Mouse (Mus musculus): ENCODE measurements around the gene Celf6. TPM values are rescaled to one million over a fixed set of nuclear protein-coding genes. Genes with fewer than 3 reads are reported as not detected.
A peak's percentile ranks its signal among the peaks of the same experiment; 100 is the strongest.

Celf6 gene
- polyA plus RNA-seq, 1 experiment: 13.2 TPM

GRCm38 (mm10) chr9:59653371-59653770 is 75.7 kb downstream of the Celf6 start:
- Histone ChIP-seq H3K27ac (ENCODE audit: control insufficient read depth, insufficient read depth, low read depth, low read length) (no peak overlapping the region), H3K4me3 (ENCODE audit: control insufficient read depth, low read depth, low read length) (peak overlapping the region; percentile 30; the same call in 1 of the 2 replicates), H3K27me3 (ENCODE audit: control insufficient read depth, insufficient read depth, low read length) (no peaks in the 10 kb centered on the region), H3K36me3 (ENCODE audit: control insufficient read depth, insufficient read depth, low read length) (no peaks in the 10 kb centered on the region; the same call in none of the 2 replicates), H3K4me1 (ENCODE audit: control insufficient read depth, insufficient read depth, low read length) (peaks cover 14% of the 10 kb centered on the region)
- TF ChIP-seq POLR2A (IDR thresholded peaks at IDR 0.05; ENCODE audit: control insufficient read depth, low read depth, low read length): no peak
- TF ChIP-seq CTCF (IDR thresholded peaks at IDR 0.05; ENCODE audit: control insufficient read depth, insufficient read depth, insufficient replicate concordance, low read depth, low read length): no peak

- Histone ChIP-seq H3K27me3 (ENCODE audit: control insufficient read depth, insufficient read depth, low read length) (no peaks in the 10 kb centered on the region), H3K36me3 (ENCODE audit: control insufficient read depth, insufficient read depth, low read length) (no peaks in the 10 kb centered on the region; the same call in none of the 2 replicates), H3K4me1 (ENCODE audit: control insufficient read depth, insufficient read depth, low read length) (peaks cover 14% of the 10 kb centered on the region), H3K27ac (ENCODE audit: control insufficient read depth, insufficient read depth, low read depth, low read length) (no peak overlapping the region), H3K4me3 (ENCODE audit: control insufficient read depth, low read depth, low read length) (peak overlapping the region; percentile 65; the same call in 1 of the 2 replicates)
- TF ChIP-seq POLR2A (IDR thresholded peaks at IDR 0.05; ENCODE audit: control insufficient read depth, low read depth, low read length) (no peak), CTCF (IDR thresholded peaks at IDR 0.05; ENCODE audit: control insufficient read depth, insufficient read depth, insufficient replicate concordance, low read depth, low read length) (no peak)
These were observed 76.8 kb downstream of the Celf6 start for GRCm38 (mm10) chr9:59654450-59654983.

GRCm38 (mm10) chr9:59655958-59656634 is 78.4 kb downstream of the Celf6 start, which contains the start of gene Pkm:
Gene Pkm, plus strand, starts transcription at chr9:59656368.
- H3K4me1 ChIP-seq (ENCODE audit: control insufficient read depth, insufficient read depth, low read length): peaks cover 21% of the 10 kb centered on the region
- H3K27ac ChIP-seq (ENCODE audit: control insufficient read depth, insufficient read depth, low read depth, low read length): peak within 1 kb of the TSS; percentile 98
- peak within 1 kb of the TSS; percentile 100 for H3K4me3 ChIP-seq (ENCODE audit: control insufficient read depth, low read depth, low read length)
- TF ChIP-seq POLR2A (IDR thresholded peaks at IDR 0.05; ENCODE audit: control insufficient read depth, low read depth, low read length) (peak; percentile 96), CTCF (IDR thresholded peaks at IDR 0.05; ENCODE audit: control insufficient read depth, insufficient read depth, insufficient replicate concordance, low read depth, low read length) (no peak)
- H3K27me3 ChIP-seq (ENCODE audit: control insufficient read depth, insufficient read depth, low read length): no peaks in the 10 kb centered on the region
- no peaks in the 10 kb centered on the region for H3K36me3 ChIP-seq (ENCODE audit: control insufficient read depth, insufficient read depth, low read length)

Other genes with a start within 250 kb of the Celf6 start
- gene Bbs4, start 224.4 kb upstream of the Celf6 start, polyA plus RNA-seq (2012; rRNA removed): 6.5 and 6.8 TPM in 2 replicates
- 150 and 160 TPM in 2 replicates for gene Arih1, start 91.3 kb upstream of the Celf6 start, polyA plus RNA-seq (2012; rRNA removed)
- gene Hexa, start 38.4 kb upstream of the Celf6 start, polyA plus RNA-seq (2012; rRNA removed): 100 and 116 TPM in 2 replicates
- 66.9 and 71.6 TPM in 2 replicates for gene Tmem202, start 38.1 kb upstream of the Celf6 start, polyA plus RNA-seq (2012; rRNA removed)
- gene Parp6, start 39.4 kb downstream of the Celf6 start, polyA plus RNA-seq (2012; rRNA removed): 34.5 and 35.6 TPM in 2 replicates
- 491 and 510 TPM in 2 replicates for gene Pkm, start 78.5 kb downstream of the Celf6 start, polyA plus RNA-seq (2012; rRNA removed)
- 14.5 and 17.9 TPM in 2 replicates for gene Gramd2, start 102.2 kb downstream of the Celf6 start, polyA plus RNA-seq (2012; rRNA removed)
- gene Senp8, start 172.8 kb downstream of the Celf6 start, polyA plus RNA-seq (2012; rRNA removed): 3.3 TPM in 2 replicates
- 13.3 and 18.5 TPM in 2 replicates for gene Myo9a, start 173.0 kb downstream of the Celf6 start, polyA plus RNA-seq (2012; rRNA removed)

Measured in testis, adult 2 months (tissue).